Mouse (Mus musculus) limb, embryonic 12.5 days (tissue): ENCODE measurements at regions not wholly inside any gene's neighbourhood (a gene's known extent, or its start where the extent isn't known, plus 50 kb on each side); places are given as distances from the start of the nearest gene placed in this dataset.

Experiments used
- ATAC-seq: fragments of 200-750 bp; cut with Nextera tagmentation; 2 replicates; pipeline ENCODE4 v1.8.0; 2017; ENCODE audit warnings: low read depth, moderate TSS enrichment; ENCODE audit not compliant: insufficient number of reproducible peaks, insufficient read depth, low FRiP score, low TSS enrichment
- H3K27ac ChIP-seq: fragments of 300-500 bp; sonication (generic); 2 replicates; pipeline ENCODE4 v1.5.1; 2016; ENCODE audit warnings: mild to moderate bottlenecking, moderate library complexity
- H3K27me3 ChIP-seq: fragments of 300-500 bp; sonication (generic); 2 replicates; pipeline ENCODE4 v1.6.1; 2016; ENCODE audit warnings: mild to moderate bottlenecking, moderate library complexity
- H3K36me3 ChIP-seq: fragments of 300-500 bp; sonication (generic); 2 replicates; pipeline ENCODE4 v1.6.1; 2016; ENCODE audit warnings: mild to moderate bottlenecking, moderate library complexity
- H3K4me1 ChIP-seq: fragments of 300-500 bp; sonication (generic); replicated peaks from 2 replicates; pipeline ENCODE4 v1.6.1; 2016
- H3K4me2 ChIP-seq: fragments of 300-500 bp; sonication (generic); 2 replicates; pipeline ENCODE4 v1.6.1; 2016; ENCODE audit warnings: mild to moderate bottlenecking, moderate library complexity
- H3K4me3 ChIP-seq: fragments of 300-500 bp; sonication (generic); replicated peaks from 2 replicates; pipeline ENCODE4 v1.5.1; 2016; ENCODE audit warnings: mild to moderate bottlenecking
- H3K9ac ChIP-seq: fragments of 300-500 bp; sonication (generic); replicated peaks from 2 replicates; pipeline ENCODE4 v1.6.1; 2016; ENCODE audit warnings: mild to moderate bottlenecking, moderate library complexity
- H3K9me3 ChIP-seq: fragments of 300-500 bp; sonication (generic); 2 replicates; pipeline ENCODE4 v1.6.1; 2016; ENCODE audit warnings: mild to moderate bottlenecking, moderate library complexity
- WGBS: fragments of 180-500 bp; shearing (Covaris S2); methylation state at CpG from one replicate; pipeline ENCODE4 v1.1.7; 2016; 5-methylcytosine and 5-hydroxymethylcytosine counted together

- Histone ChIP-seq H3K9me3 (no peaks in the 10 kb centered on the region), H3K4me1 (no peaks in the 10 kb centered on the region), H3K9ac (no peak overlapping the region), H3K27ac (no peak overlapping the region), H3K36me3 (no peaks in the 10 kb centered on the region), H3K27me3 (no peaks in the 10 kb centered on the region), H3K4me2 (no peak overlapping the region), H3K4me3 (no peak overlapping the region)
- ATAC-seq: no peak
These were observed 336.3 kb upstream of the Gm21798 start for GRCm38 (mm10) chr15:64481226-64481625.

DNA sequence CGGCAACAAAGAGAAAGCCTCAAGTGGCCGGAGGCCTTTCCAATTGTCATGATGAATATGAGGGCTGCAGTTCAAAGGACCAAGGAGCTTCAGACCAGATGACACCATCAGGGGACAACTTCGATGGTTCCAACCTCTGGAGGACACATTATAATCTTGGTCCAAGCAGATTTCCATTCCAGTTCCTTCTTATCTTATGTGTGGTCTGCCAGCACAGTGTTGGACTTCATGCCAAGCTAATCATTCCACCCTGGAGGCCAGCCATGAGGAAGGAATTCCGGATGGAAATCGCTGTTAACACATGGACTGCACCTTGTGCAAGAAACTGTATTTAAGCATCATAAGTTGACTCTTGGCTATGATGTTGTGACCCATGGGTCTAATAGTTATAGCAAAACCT lies 334.5 kb upstream of the Gm21798 start:
- Histone ChIP-seq H3K9me3 (no peaks in the 10 kb centered on the region), H3K27me3 (no peaks in the 10 kb centered on the region), H3K9ac (no peak overlapping the region), H3K36me3 (no peaks in the 10 kb centered on the region), H3K27ac (no peak overlapping the region), H3K4me3 (no peak overlapping the region), H3K4me1 (0 out of 2 replicates have a peak, but pooled peaks cover 2% of the 10 kb centered on the region), H3K4me2 (no peak overlapping the region)
- ATAC-seq: no peak
- 86% methylated on average over 5 of the region's 5 CpGs for WGBS

- no peaks in the 10 kb centered on the region for H3K36me3 ChIP-seq
- no peak overlapping the region for H3K9ac ChIP-seq
- no peak overlapping the region for H3K4me3 ChIP-seq
- H3K4me2 ChIP-seq: no peak overlapping the region
- no peak for ATAC-seq
- no peak overlapping the region for H3K27ac ChIP-seq
- H3K9me3 ChIP-seq: no peaks in the 10 kb centered on the region
- 0 out of 2 replicates have a peak, but pooled peaks cover 2% of the 10 kb centered on the region for H3K4me1 ChIP-seq
- WGBS: 17% methylated on average over 2 of the region's 3 CpGs
- H3K27me3 ChIP-seq: no peaks in the 10 kb centered on the region
These were observed 329.7 kb upstream of the Gm21798 start for GRCm38 (mm10) chr15:64487801-64488200.

DNA sequence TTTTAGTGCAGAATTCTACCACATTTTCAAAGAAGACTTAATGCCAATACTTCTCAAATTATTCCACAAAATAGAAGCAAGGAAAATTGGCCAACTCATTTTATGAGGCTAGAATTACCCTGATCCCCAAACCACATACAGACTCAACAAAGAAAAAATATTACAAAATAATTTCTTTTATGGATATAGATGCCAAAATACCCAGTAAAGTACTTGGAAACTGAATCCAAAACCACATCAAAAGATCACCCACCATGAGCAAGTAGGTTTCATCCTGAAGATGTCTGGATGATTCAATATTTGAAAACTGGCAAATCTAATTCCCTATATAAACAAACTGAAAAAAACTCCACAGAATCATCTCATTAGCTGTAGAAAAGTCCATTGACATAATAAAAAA lies 316.7 kb upstream of the Gm21798 start:
- Histone ChIP-seq H3K9me3 (no peaks in the 10 kb centered on the region), H3K9ac (no peak overlapping the region), H3K4me1 (no peaks in the 10 kb centered on the region), H3K27me3 (no peaks in the 10 kb centered on the region), H3K27ac (no peak overlapping the region), H3K4me2 (no peak overlapping the region), H3K4me3 (no peak overlapping the region), H3K36me3 (no peaks in the 10 kb centered on the region)
- ATAC-seq: no peak

DNA sequence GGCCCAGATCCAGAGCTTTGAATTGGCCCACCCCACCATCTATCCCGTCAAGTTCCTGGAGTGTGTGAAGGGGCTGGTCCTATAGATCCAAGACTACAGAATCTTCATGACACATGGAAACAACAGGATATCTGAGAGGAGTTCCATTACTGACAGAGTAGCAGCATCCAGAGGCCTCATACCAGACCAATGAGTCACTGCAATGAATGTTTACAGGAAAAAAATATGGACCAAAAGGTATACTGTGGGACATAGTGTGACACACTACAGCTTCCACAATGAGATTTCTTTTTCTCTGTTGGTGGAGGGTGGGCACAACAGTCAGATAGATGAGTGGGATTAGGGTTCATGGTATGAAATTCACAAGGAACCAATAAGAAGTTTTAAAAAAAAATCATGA lies 316.0 kb upstream of the Gm21798 start:
- H3K27ac ChIP-seq: no peak overlapping the region
- H3K4me1 ChIP-seq: no peaks in the 10 kb centered on the region
- WGBS: 83% methylated on average over 1 of the region's 1 CpGs
- H3K27me3 ChIP-seq: no peaks in the 10 kb centered on the region
- H3K36me3 ChIP-seq: no peaks in the 10 kb centered on the region
- no peaks in the 10 kb centered on the region for H3K9me3 ChIP-seq
- no peak overlapping the region for H3K9ac ChIP-seq
- H3K4me2 ChIP-seq: no peak overlapping the region
- no peak for ATAC-seq
- no peak overlapping the region for H3K4me3 ChIP-seq

GRCm38 (mm10) chr15:64504751-64505150 lies 312.7 kb upstream of the Gm21798 start:
- H3K4me1 ChIP-seq: no peaks in the 10 kb centered on the region
- no peak overlapping the region for H3K9ac ChIP-seq
- H3K27me3 ChIP-seq: no peaks in the 10 kb centered on the region
- no peak overlapping the region for H3K4me3 ChIP-seq
- ATAC-seq: no peak
- no peak overlapping the region for H3K27ac ChIP-seq
- WGBS: 90% methylated on average over 4 of the region's 4 CpGs
- H3K36me3 ChIP-seq: no peaks in the 10 kb centered on the region
- no peaks in the 10 kb centered on the region for H3K9me3 ChIP-seq
- no peak overlapping the region for H3K4me2 ChIP-seq

DNA sequence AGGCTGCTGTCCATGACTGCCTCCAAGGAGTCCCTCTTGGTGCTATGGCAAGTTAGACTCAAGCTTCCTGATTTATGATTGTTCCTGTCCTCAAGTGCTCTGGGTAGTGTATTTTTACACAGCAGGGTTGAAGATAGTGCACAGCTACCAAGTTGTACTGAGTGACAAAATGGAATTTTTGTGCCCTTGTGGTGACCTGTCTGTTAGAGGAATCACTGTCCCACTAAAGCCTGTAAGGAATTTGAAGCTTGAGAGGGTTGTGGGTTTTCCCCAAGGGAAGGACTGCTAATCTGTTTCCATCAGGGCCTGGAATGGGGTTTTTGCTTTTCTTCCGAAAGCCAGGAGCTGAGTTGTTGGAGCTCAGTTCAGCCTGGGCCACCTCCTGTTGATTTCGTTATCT lies 306.8 kb upstream of the Gm21798 start:
- no peak for ATAC-seq

GRCm38 (mm10) chr15:64511176-64511575 lies 306.3 kb upstream of the Gm21798 start:
- Histone ChIP-seq H3K4me3 (no peak overlapping the region), H3K27me3 (no peaks in the 10 kb centered on the region), H3K4me2 (no peak overlapping the region), H3K9ac (no peak overlapping the region), H3K4me1 (no peaks in the 10 kb centered on the region), H3K36me3 (no peaks in the 10 kb centered on the region), H3K9me3 (no peaks in the 10 kb centered on the region), H3K27ac (no peak overlapping the region)
- ATAC-seq: no peak
- WGBS: 70% methylated on average over 2 of the region's 2 CpGs

More for the DNA sequence above, 306.8 kb upstream of the Gm21798 start:
- Histone ChIP-seq H3K36me3 (no peaks in the 10 kb centered on the region), H3K9ac (no peak overlapping the region), H3K4me3 (no peak overlapping the region), H3K27me3 (no peaks in the 10 kb centered on the region), H3K4me1 (no peaks in the 10 kb centered on the region), H3K4me2 (no peak overlapping the region), H3K27ac (no peak overlapping the region), H3K9me3 (no peaks in the 10 kb centered on the region)
- 87% methylated on average over 2 of the region's 2 CpGs for WGBS

DNA sequence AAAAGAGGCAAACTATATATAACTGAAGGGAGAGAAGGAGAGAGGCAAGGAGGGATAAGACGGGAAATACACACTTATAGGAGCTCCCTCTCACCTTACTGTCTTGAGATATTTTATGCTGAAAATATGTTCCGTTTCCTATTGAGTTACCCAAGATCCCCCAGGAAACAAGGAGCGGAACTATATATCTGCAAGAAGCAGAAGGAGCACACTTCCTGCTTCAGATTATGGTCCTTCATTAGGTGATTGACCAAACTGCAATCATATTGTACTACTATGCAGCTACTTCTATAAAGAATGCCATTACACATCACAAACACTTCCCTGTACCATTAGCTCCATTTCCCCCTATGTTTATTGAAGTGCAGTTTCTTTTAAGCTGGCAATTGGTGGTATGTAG lies 304.9 kb upstream of the Gm21798 start:
- Histone ChIP-seq H3K9me3 (no peaks in the 10 kb centered on the region), H3K27ac (no peak overlapping the region), H3K4me2 (no peak overlapping the region), H3K36me3 (no peaks in the 10 kb centered on the region), H3K4me3 (no peak overlapping the region), H3K4me1 (no peaks in the 10 kb centered on the region), H3K9ac (no peak overlapping the region), H3K27me3 (no peaks in the 10 kb centered on the region)
- WGBS: 86% methylated on average over 3 of the region's 3 CpGs
- no peak for ATAC-seq

DNA sequence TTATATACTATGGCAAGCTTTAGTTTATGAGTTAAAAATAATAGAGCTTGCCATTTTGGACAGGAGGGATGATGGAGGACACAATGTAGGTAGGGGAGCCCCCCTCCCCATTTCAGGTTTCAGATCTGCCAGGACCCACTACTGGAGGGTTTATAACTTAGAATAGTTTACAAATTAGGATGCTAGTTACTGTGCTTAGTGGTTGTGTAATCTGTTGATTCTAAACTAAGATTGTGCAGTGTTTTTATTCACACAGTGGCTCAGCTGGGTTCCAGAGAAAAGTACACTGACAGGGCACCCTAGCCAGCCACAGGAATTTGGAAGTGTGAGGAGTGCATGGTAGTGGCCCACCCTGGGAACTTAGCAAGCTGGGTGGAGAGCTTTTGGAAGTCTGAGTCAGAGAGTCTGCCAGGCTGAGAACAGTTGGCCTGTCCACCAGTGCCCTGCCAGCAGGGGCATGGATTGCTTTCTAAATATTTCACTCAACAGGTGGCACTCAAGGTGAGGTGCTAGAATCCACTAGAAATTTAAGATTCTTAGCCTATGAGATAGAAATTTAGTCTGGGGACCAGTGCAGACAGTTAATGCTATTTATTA lies 303.9 kb upstream of the Gm21798 start:
- Histone ChIP-seq H3K27ac (no peak overlapping the region), H3K27me3 (no peaks in the 10 kb centered on the region), H3K4me1 (no peaks in the 10 kb centered on the region), H3K4me2 (no peak overlapping the region), H3K4me3 (no peak overlapping the region), H3K9ac (no peak overlapping the region), H3K36me3 (no peaks in the 10 kb centered on the region), H3K9me3 (no peaks in the 10 kb centered on the region)
- no peak for ATAC-seq

DNA sequence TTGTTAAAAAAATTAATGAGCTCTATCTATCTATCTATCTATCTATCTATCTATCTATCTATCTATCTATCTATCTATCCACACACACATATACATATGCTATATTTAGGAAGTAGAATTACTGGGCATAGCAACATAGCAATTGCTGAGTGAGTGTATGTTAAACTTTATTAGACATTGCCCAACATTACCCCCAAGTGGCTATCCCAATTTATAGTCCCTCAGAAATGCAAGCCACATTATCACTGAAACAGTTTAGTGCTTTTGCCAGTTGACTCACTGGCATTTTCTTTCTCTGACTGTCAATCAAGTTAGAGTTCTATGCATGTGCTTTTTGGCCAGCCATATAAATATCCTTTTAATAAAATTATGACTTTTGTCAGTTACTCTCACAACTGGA lies 302.3 kb upstream of the Gm21798 start:
- Histone ChIP-seq H3K27ac (no peak overlapping the region), H3K27me3 (no peaks in the 10 kb centered on the region), H3K9ac (no peak overlapping the region), H3K4me2 (no peak overlapping the region), H3K9me3 (no peaks in the 10 kb centered on the region), H3K4me3 (no peak overlapping the region), H3K36me3 (no peaks in the 10 kb centered on the region), H3K4me1 (no peaks in the 10 kb centered on the region)
- ATAC-seq: no peak

DNA sequence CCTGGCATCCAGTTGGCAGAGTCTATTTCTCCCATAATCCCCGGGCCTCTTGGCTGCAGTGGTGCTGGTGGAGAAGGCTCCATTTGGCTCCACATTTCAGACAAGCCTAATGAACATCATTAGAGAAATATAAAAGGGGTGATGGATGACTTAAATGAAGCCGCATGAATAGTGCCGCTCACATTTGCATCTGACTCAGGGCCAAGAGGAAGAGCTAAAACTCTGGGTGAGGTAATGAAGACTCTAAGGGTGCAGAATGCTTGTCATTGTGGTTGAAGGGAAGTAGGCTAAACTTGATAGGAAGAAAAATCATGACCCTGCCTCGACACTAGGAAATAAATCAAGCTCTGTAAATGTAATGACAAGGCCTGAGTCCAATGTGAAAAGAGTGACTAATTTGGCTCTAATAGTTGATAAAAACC lies 298.3 kb upstream of the Gm21798 start:
- ATAC-seq: no peak
- Histone ChIP-seq H3K4me1 (no peaks in the 10 kb centered on the region), H3K9me3 (no peaks in the 10 kb centered on the region), H3K4me2 (no peak overlapping the region), H3K27ac (no peak overlapping the region), H3K9ac (no peak overlapping the region), H3K27me3 (no peaks in the 10 kb centered on the region), H3K36me3 (no peaks in the 10 kb centered on the region), H3K4me3 (no peak overlapping the region)
- WGBS: 79% methylated on average over 4 of the region's 4 CpGs
